Mouse (Mus musculus): ENCODE measurements at regions not wholly inside any gene's neighbourhood (a gene's known extent, or its start where the extent isn't known, plus 50 kb on each side); places are given as distances from the start of the nearest gene placed in this dataset.

- peaks cover 50% of the 10 kb centered on the region for H3K4me1 ChIP-seq (replicated peaks)
- 7% methylated on average over 15 of the region's 15 CpGs for WGBS
- no peaks in the 10 kb centered on the region for H3K9me3 ChIP-seq
- peak overlapping the region; percentile 28 for H3K4me3 ChIP-seq
- DNase-seq (ENCODE audit: low spot score): peak; percentile 63
- peaks cover 53% of the 10 kb centered on the region for H3K27me3 ChIP-seq (ENCODE audit: insufficient read depth, poor library complexity, severe bottlenecking)
- peak overlapping the region; percentile 81 for H3K27ac ChIP-seq
- H3K36me3 ChIP-seq: no peaks in the 10 kb centered on the region
Measured at GRCm38 (mm10) chr2:168842261-168842740, 74.6 kb upstream of the Sall4 start.

GRCm38 (mm10) chr2:168841713-168842045 lies 73.9 kb upstream of the Sall4 start:
- H3K4me3 ChIP-seq: peak overlapping the region; percentile 28; the same call in 1 of the 2 replicates
- H3K9me3 ChIP-seq: no peaks in the 10 kb centered on the region
- peak overlapping the region; percentile 81 for H3K27ac ChIP-seq
- no peaks in the 10 kb centered on the region for H3K36me3 ChIP-seq
- peaks cover 50% of the 10 kb centered on the region for H3K27me3 ChIP-seq (ENCODE audit: insufficient read depth, poor library complexity, severe bottlenecking)
- WGBS: under 1% methylated on average over 11 of the region's 11 CpGs
- peaks cover 55% of the 10 kb centered on the region for H3K4me1 ChIP-seq (replicated peaks)
- DNase-seq (ENCODE audit: low spot score): peak; percentile 13

- H3K4me3 ChIP-seq: peak overlapping the region; percentile 28; the same call in 1 of the 2 replicates
- peak overlapping the region; percentile 81 for H3K27ac ChIP-seq
- H3K27me3 ChIP-seq (ENCODE audit: insufficient read depth, poor library complexity, severe bottlenecking): peaks cover 45% of the 10 kb centered on the region
- DNase-seq (ENCODE audit: low spot score): peak; percentile 35
- H3K36me3 ChIP-seq: no peaks in the 10 kb centered on the region
- no peaks in the 10 kb centered on the region for H3K9me3 ChIP-seq
- under 1% methylated on average over 19 of the region's 19 CpGs for WGBS
- H3K4me1 ChIP-seq (replicated peaks): peaks cover 57% of the 10 kb centered on the region
Measured at GRCm38 (mm10) chr2:168840853-168841712, 73.3 kb upstream of the Sall4 start.

- peak; percentile 67 for DNase-seq (ENCODE audit: low spot score)
- Histone ChIP-seq H3K36me3 (no peaks in the 10 kb centered on the region), H3K27me3 (ENCODE audit: insufficient read depth, poor library complexity, severe bottlenecking) (peaks cover 42% of the 10 kb centered on the region), H3K4me1 (replicated peaks) (peaks cover 60% of the 10 kb centered on the region), H3K4me3 (peak overlapping the region; percentile 48), H3K27ac (peak overlapping the region; percentile 90), H3K9me3 (no peaks in the 10 kb centered on the region)
- under 1% methylated on average over 24 of the region's 24 CpGs for WGBS
Measured at GRCm38 (mm10) chr2:168839811-168840655, 72.3 kb upstream of the Sall4 start.

GRCm38 (mm10) chr2:168839221-168839620 lies 71.5 kb upstream of the Sall4 start:
- Histone ChIP-seq H3K36me3 (no peaks in the 10 kb centered on the region), H3K4me1 (replicated peaks) (peaks cover 60% of the 10 kb centered on the region), H3K4me3 (peak overlapping the region; percentile 48), H3K27ac (peak overlapping the region; percentile 90), H3K27me3 (ENCODE audit: insufficient read depth, poor library complexity, severe bottlenecking) (peaks cover 35% of the 10 kb centered on the region), H3K9me3 (no peaks in the 10 kb centered on the region)
- no peak for DNase-seq (ENCODE audit: low spot score)
- 3% methylated on average over 6 of the region's 6 CpGs for WGBS

GRCm38 (mm10) chr2:168838681-168839080 lies 70.9 kb upstream of the Sall4 start:
- DNase-seq (ENCODE audit: low spot score): peak; percentile 71
- WGBS: 1% methylated on average over 12 of the region's 12 CpGs
- Histone ChIP-seq H3K27me3 (ENCODE audit: insufficient read depth, poor library complexity, severe bottlenecking) (peaks cover 29% of the 10 kb centered on the region), H3K4me1 (replicated peaks) (peaks cover 60% of the 10 kb centered on the region), H3K4me3 (peak overlapping the region; percentile 48), H3K9me3 (no peaks in the 10 kb centered on the region), H3K27ac (peak overlapping the region; percentile 90), H3K36me3 (no peaks in the 10 kb centered on the region)

GRCm38 (mm10) chr2:168837951-168838570 lies 70.3 kb upstream of the Sall4 start:
- H3K36me3 ChIP-seq: no peaks in the 10 kb centered on the region
- peak overlapping the region; percentile 48 for H3K4me3 ChIP-seq
- WGBS: 20% methylated on average over 5 of the region's 5 CpGs
- H3K27me3 ChIP-seq (ENCODE audit: insufficient read depth, poor library complexity, severe bottlenecking): peaks cover 23% of the 10 kb centered on the region
- peak overlapping the region; percentile 90 for H3K27ac ChIP-seq
- DNase-seq (ENCODE audit: low spot score): peak; percentile 21
- H3K9me3 ChIP-seq: no peaks in the 10 kb centered on the region
- H3K4me1 ChIP-seq (replicated peaks): peaks cover 60% of the 10 kb centered on the region

- no peak overlapping the region for H3K4me3 ChIP-seq
- whole genome bisulfite sequencing: 92% methylated on average over 3 of the region's 3 CpGs
- H3K4me1 ChIP-seq (replicated peaks): peaks cover 47% of the 10 kb centered on the region
- H3K27me3 ChIP-seq (ENCODE audit: insufficient read depth, poor library complexity, severe bottlenecking): 0 out of 2 replicates have a peak, but pooled peaks cover 7% of the 10 kb centered on the region
- H3K36me3 ChIP-seq: no peaks in the 10 kb centered on the region
- H3K27ac ChIP-seq: no peak overlapping the region
- DNase-seq (ENCODE audit: low spot score): no peak
- no peaks in the 10 kb centered on the region for H3K9me3 ChIP-seq
Measured at GRCm38 (mm10) chr2:168834771-168835170, 67.0 kb upstream of the Sall4 start.

- Histone ChIP-seq H3K27me3 (ENCODE audit: insufficient read depth, poor library complexity, severe bottlenecking) (no peaks in the 10 kb centered on the region), H3K4me1 (replicated peaks) (peaks cover 21% of the 10 kb centered on the region), H3K27ac (no peak overlapping the region), H3K4me3 (no peak overlapping the region), H3K9me3 (no peaks in the 10 kb centered on the region), H3K36me3 (no peaks in the 10 kb centered on the region)
- 60% methylated on average over 14 of the region's 14 CpGs for WGBS
- DNase-seq (ENCODE audit: low spot score): no peak
Measured at GRCm38 (mm10) chr2:168831740-168832139, 64.0 kb upstream of the Sall4 start.

- 74% methylated on average over 10 of the region's 10 CpGs for WGBS
Measured at GRCm38 (mm10) chr2:168820648-168821047, 52.9 kb upstream of the Sall4 start.

More at GRCm38 (mm10) chr2:168820648-168821047, 52.9 kb upstream of the Sall4 start:
- Histone ChIP-seq H3K36me3 (no peaks in the 10 kb centered on the region), H3K4me1 (replicated peaks) (no peaks in the 10 kb centered on the region), H3K27ac (no peak overlapping the region), H3K9me3 (no peaks in the 10 kb centered on the region), H3K27me3 (ENCODE audit: insufficient read depth, poor library complexity, severe bottlenecking) (peaks cover 3% of the 10 kb centered on the region; the same call in 1 of the 2 replicates), H3K4me3 (no peak overlapping the region)
- no peak for DNase-seq (ENCODE audit: low spot score)
